Mouse (Mus musculus): Measurements from ENCODE around the gene Ptprr.

- TF ChIP-seq CTCF (IDR thresholded peaks at IDR 0.05; ENCODE audit: control insufficient read depth, insufficient read depth, insufficient replicate concordance, low read depth, low read length) (no peak), POLR2A (IDR thresholded peaks at IDR 0.05; ENCODE audit: control insufficient read depth, low read depth, low read length) (no peak)
Observed at GRCm38 (mm10) chr10:116201542-116201941, 183.5 kb downstream of the Ptprr start.
